Mouse (Mus musculus): ENCODE data around the gene Snn.

GRCm38 (mm10) chr16:11071176-11071575 is 10.4 kb downstream of the Snn start:
- no peak for TF ChIP-seq CTCF (IDR thresholded peaks at IDR 0.05; ENCODE audit: low read depth, low read length)
- no peak for TF ChIP-seq GATA1 (IDR thresholded peaks at IDR 0.05; ENCODE audit: borderline replicate concordance, low read length)
